Mouse (Mus musculus): ENCODE measurements at regions not wholly inside any gene's neighbourhood (a gene's known extent, or its start where the extent isn't known, plus 50 kb on each side); places are given as distances from the start of the nearest gene placed in this dataset.

- Histone ChIP-seq H3K4me1 (no peaks in the 10 kb centered on the region), H3K4me3 (replicated peaks) (no peak overlapping the region), H3K36me3 (no peaks in the 10 kb centered on the region), H3K4me2 (no peak overlapping the region), H3K9me3 (replicated peaks) (no peaks in the 10 kb centered on the region), H3K27ac (replicated peaks) (no peak overlapping the region), H3K9ac (replicated peaks) (no peak overlapping the region), H3K27me3 (replicated peaks) (no peaks in the 10 kb centered on the region)
- WGBS, result 41% methylated on average over 5 of the region's 5 CpGs
- ATAC-seq (ENCODE audit: low FRiP score), result no peak
Measured at GRCm38 (mm10) chr6:31273816-31274215, 124.7 kb upstream of the Mkln1 start.

GRCm38 (mm10) chr6:31274236-31274635 is 124.3 kb upstream of the Mkln1 start:
- no peak overlapping the region for H3K9ac ChIP-seq (replicated peaks)
- ATAC-seq (ENCODE audit: low FRiP score), result no peak
- no peaks in the 10 kb centered on the region for H3K4me1 ChIP-seq
- no peak overlapping the region for H3K27ac ChIP-seq (replicated peaks)
- no peaks in the 10 kb centered on the region for H3K36me3 ChIP-seq
- no peaks in the 10 kb centered on the region for H3K27me3 ChIP-seq (replicated peaks)
- no peaks in the 10 kb centered on the region for H3K9me3 ChIP-seq (replicated peaks)
- no peak overlapping the region for H3K4me2 ChIP-seq
- 29% methylated on average over 11 of the region's 11 CpGs for WGBS
- H3K4me3 ChIP-seq (replicated peaks), result no peak overlapping the region

- H3K27me3 ChIP-seq (replicated peaks), result no peaks in the 10 kb centered on the region
- H3K9me3 ChIP-seq (replicated peaks), result no peaks in the 10 kb centered on the region
- no peak overlapping the region for H3K27ac ChIP-seq (replicated peaks)
- H3K4me3 ChIP-seq (replicated peaks), result no peak overlapping the region
- no peak overlapping the region for H3K9ac ChIP-seq (replicated peaks)
- no peak for ATAC-seq (ENCODE audit: low FRiP score)
- no peaks in the 10 kb centered on the region for H3K4me1 ChIP-seq
- H3K36me3 ChIP-seq, result no peaks in the 10 kb centered on the region
- H3K4me2 ChIP-seq, result no peak overlapping the region
- 42% methylated on average over 9 of the region's 9 CpGs for WGBS
Measured at GRCm38 (mm10) chr6:31277792-31278191, 120.7 kb upstream of the Mkln1 start.

GRCm38 (mm10) chr6:31283973-31284372 is 114.6 kb upstream of the Mkln1 start:
- H3K27me3 ChIP-seq (replicated peaks), result no peaks in the 10 kb centered on the region

DNA sequence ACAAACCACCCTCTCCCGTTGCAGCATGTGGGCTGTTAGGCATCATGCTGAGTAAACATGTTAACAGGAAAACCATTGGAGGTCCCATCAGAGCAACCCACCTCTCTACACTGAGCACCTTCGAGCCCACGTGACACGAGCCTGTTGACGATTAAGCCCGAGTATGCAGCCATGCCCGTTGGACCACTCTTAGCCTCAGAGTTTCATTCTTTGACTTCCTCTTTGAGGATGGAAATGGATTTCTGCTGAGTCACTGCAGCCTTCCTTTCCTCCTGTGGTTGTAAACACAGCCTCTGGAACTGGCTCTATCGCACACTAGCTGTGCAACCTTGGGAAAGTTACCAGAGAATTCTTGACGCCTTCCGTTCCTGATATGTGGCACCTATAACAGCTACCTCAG is 114.1 kb upstream of the Mkln1 start:
- no peak overlapping the region for H3K27ac ChIP-seq (replicated peaks)
- no peak; the same call in 1 of the 2 replicates for ATAC-seq (ENCODE audit: low FRiP score)
- peaks cover 15% of the 10 kb centered on the region for H3K4me1 ChIP-seq
- H3K4me2 ChIP-seq, result no peak overlapping the region
- H3K36me3 ChIP-seq, result no peaks in the 10 kb centered on the region
- WGBS, result 88% methylated on average over 10 of the region's 10 CpGs
- H3K4me3 ChIP-seq (replicated peaks), result no peak overlapping the region
- no peak overlapping the region for H3K9ac ChIP-seq (replicated peaks)
- H3K27me3 ChIP-seq (replicated peaks), result no peaks in the 10 kb centered on the region
- H3K9me3 ChIP-seq (replicated peaks), result no peaks in the 10 kb centered on the region

More at GRCm38 (mm10) chr6:31283973-31284372, 114.6 kb upstream of the Mkln1 start:
- Histone ChIP-seq H3K4me2 (no peak overlapping the region), H3K4me3 (replicated peaks) (no peak overlapping the region), H3K36me3 (no peaks in the 10 kb centered on the region), H3K4me1 (peaks cover 12% of the 10 kb centered on the region), H3K9ac (replicated peaks) (no peak overlapping the region), H3K9me3 (replicated peaks) (no peaks in the 10 kb centered on the region), H3K27ac (replicated peaks) (no peak overlapping the region)
- 42% methylated on average over 8 of the region's 8 CpGs for whole genome bisulfite sequencing
- no peak for ATAC-seq (ENCODE audit: low FRiP score)

DNA sequence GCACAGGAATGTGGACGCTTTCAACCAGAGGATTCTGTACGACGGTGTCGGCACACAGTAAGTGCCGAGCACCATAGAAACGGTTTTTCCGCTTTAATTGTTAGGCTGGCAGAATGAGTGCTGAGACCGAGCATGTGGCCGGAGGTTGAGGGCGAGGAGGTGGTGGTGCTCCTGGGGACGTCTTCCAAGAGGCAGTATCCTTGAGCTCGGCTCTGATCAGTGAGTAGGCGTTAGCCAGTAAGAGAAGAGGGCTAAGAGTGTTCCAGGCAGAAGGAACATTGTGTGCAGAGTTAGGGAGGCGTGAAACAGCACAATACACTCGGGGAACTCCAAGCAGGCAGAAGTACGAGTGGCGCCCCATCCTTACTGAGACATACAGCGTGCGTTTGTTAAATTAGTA is 113.5 kb upstream of the Mkln1 start:
- no peaks in the 10 kb centered on the region for H3K27me3 ChIP-seq (replicated peaks)
- no peak overlapping the region for H3K4me2 ChIP-seq
- WGBS, result 74% methylated on average over 19 of the region's 19 CpGs
- no peak overlapping the region for H3K27ac ChIP-seq (replicated peaks)
- H3K9ac ChIP-seq (replicated peaks), result no peak overlapping the region
- H3K9me3 ChIP-seq (replicated peaks), result no peaks in the 10 kb centered on the region
- no peaks in the 10 kb centered on the region for H3K36me3 ChIP-seq
- ATAC-seq (ENCODE audit: low FRiP score), result no peak
- no peak overlapping the region for H3K4me3 ChIP-seq (replicated peaks)
- H3K4me1 ChIP-seq, result peaks cover 15% of the 10 kb centered on the region

DNA sequence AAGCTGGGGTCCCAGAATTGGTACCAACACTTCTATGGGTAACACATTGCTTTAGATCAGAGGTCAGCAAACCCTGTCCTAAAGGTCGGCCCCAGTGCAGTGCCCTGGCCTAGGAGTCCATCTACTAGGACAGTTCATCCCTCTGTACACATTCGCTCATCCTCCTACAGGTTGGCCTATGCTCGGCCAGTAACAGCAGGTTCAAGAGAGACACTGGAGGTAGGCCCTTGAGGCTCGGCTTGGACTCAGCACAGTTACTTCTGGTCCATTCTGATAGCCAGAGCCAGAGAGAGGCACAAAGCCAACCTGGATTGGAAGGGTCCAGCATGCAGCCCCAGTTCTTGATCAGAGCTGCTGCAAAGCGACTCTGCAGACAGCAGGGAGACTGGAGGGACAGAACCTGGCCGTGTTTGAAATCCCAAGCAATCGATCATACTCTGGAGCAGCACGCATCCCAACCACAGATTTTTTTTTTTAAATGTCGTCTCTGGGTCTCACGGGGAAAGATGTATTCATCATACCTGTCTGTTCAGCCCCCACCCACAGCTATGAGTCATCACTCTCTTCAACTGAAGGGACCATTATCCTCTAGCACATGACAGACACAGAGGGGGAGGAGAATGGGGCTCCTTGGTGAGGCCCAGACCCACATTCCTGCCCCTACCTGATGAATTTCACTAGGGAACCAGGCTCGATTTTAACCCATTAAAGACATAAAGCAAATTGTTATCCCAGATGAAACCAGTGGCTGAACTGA is 112.4 kb upstream of the Mkln1 start:
- ATAC-seq (ENCODE audit: low FRiP score), result no peak
- H3K9ac ChIP-seq (replicated peaks), result no peak overlapping the region
- H3K36me3 ChIP-seq, result no peaks in the 10 kb centered on the region
- H3K9me3 ChIP-seq (replicated peaks), result no peaks in the 10 kb centered on the region
- no peak overlapping the region for H3K27ac ChIP-seq (replicated peaks)
- no peak overlapping the region for H3K4me3 ChIP-seq (replicated peaks)
- peaks cover 15% of the 10 kb centered on the region for H3K4me1 ChIP-seq
- WGBS, result 87% methylated on average over 11 of the region's 11 CpGs
- no peaks in the 10 kb centered on the region for H3K27me3 ChIP-seq (replicated peaks)
- no peak overlapping the region for H3K4me2 ChIP-seq

DNA sequence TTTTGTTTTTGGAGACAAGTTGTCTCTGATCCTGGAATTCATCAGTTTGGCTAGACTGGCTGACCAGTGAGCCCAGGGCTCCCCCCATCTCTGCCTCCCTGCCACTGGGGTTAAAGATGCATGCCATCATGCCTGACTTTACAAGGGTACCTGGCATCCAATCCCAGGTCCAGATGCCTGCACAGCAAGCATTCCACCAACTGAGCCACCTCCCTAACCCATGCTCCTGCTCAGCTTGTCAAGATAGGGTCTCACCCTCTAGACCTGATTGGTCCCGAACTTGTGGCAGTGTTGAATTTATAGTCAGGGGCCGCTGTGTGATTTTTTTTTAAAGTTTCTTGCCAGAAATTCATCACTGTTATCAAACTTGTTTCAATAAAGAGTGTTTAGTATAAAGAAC is 111.4 kb upstream of the Mkln1 start:
- H3K9me3 ChIP-seq (replicated peaks), result no peaks in the 10 kb centered on the region
- WGBS, result 93% methylated on average over 2 of the region's 2 CpGs
- H3K9ac ChIP-seq (replicated peaks), result no peak overlapping the region
- no peak overlapping the region for H3K4me2 ChIP-seq
- peaks cover 15% of the 10 kb centered on the region for H3K4me1 ChIP-seq
- no peaks in the 10 kb centered on the region for H3K36me3 ChIP-seq
- no peak for ATAC-seq (ENCODE audit: low FRiP score)
- no peaks in the 10 kb centered on the region for H3K27me3 ChIP-seq (replicated peaks)
- H3K4me3 ChIP-seq (replicated peaks), result no peak overlapping the region
- H3K27ac ChIP-seq (replicated peaks), result no peak overlapping the region

- Histone ChIP-seq H3K36me3 (no peaks in the 10 kb centered on the region), H3K9me3 (replicated peaks) (no peaks in the 10 kb centered on the region), H3K27ac (replicated peaks) (no peak overlapping the region), H3K4me1 (peaks cover 15% of the 10 kb centered on the region), H3K27me3 (replicated peaks) (no peaks in the 10 kb centered on the region), H3K4me2 (no peak overlapping the region), H3K9ac (replicated peaks) (no peak overlapping the region), H3K4me3 (replicated peaks) (no peak overlapping the region)
- WGBS, result 75% methylated on average over 7 of the region's 7 CpGs
- ATAC-seq (ENCODE audit: low FRiP score), result no peak
Measured at GRCm38 (mm10) chr6:31287686-31288085, 110.8 kb upstream of the Mkln1 start.

DNA sequence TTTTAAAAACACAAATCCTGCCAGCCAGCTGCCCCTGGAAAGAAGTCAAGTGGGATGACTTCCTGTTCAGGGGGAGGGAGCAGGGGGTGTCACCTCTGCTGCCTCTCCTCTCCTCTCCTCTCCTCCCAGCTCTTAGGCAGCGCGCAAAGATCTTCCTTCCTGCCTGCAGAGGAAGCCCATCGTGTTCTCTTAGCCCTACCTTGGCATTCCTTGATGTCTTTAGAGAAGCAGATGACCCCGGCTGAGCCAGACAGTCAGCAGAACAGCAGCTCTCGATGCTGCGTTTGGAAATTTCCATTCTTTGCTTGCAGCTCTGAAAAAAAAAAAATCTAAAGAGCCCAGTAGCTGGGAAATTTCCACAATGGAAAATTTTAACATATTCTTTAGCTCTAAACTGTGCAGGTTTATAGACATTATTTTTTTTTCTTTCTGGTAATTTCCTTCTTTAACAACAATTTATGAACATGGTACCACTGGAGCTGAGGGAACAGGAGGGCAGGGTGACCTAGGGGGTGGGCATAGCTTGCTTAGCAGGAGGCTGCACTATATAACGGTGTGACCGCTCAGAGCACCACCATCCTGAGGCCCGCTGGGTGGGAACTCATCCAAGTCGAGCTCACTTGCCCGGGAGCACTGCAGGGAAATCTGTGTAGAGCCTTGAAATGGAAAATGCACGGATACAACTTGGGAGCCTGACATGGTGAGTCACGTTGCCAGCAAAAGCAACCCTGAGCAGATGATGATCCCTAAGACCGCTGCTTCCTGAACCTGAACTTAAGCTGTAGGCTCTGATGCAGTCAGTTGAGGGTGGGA is 109.9 kb upstream of the Mkln1 start:
- WGBS, result 47% methylated on average over 14 of the region's 14 CpGs
- no peak for ATAC-seq (ENCODE audit: low FRiP score)
- H3K9me3 ChIP-seq (replicated peaks), result no peaks in the 10 kb centered on the region

GRCm38 (mm10) chr6:31289234-31289486 is 109.4 kb upstream of the Mkln1 start:
- Histone ChIP-seq H3K9me3 (replicated peaks) (no peaks in the 10 kb centered on the region), H3K9ac (replicated peaks) (no peak overlapping the region), H3K4me1 (peaks cover 9% of the 10 kb centered on the region), H3K27ac (replicated peaks) (no peak overlapping the region), H3K36me3 (no peaks in the 10 kb centered on the region), H3K4me2 (no peak overlapping the region), H3K27me3 (replicated peaks) (no peaks in the 10 kb centered on the region), H3K4me3 (replicated peaks) (no peak overlapping the region)
- WGBS, result 94% methylated on average over 4 of the region's 4 CpGs
- no peak for ATAC-seq (ENCODE audit: low FRiP score)

More for the DNA sequence above, 109.9 kb upstream of the Mkln1 start:
- Histone ChIP-seq H3K4me2 (no peak overlapping the region), H3K36me3 (no peaks in the 10 kb centered on the region), H3K9ac (replicated peaks) (no peak overlapping the region), H3K4me1 (peaks cover 14% of the 10 kb centered on the region), H3K27ac (replicated peaks) (no peak overlapping the region), H3K27me3 (replicated peaks) (no peaks in the 10 kb centered on the region), H3K4me3 (replicated peaks) (no peak overlapping the region)

- no peak for ATAC-seq (ENCODE audit: low FRiP score)
- no peaks in the 10 kb centered on the region for H3K9me3 ChIP-seq (replicated peaks)
- H3K9ac ChIP-seq (replicated peaks), result no peak overlapping the region
- H3K36me3 ChIP-seq, result no peaks in the 10 kb centered on the region
- no peak overlapping the region for H3K4me3 ChIP-seq (replicated peaks)
- no peak overlapping the region for H3K27ac ChIP-seq (replicated peaks)
- no peaks in the 10 kb centered on the region for H3K27me3 ChIP-seq (replicated peaks)
- WGBS, result 89% methylated on average over 7 of the region's 7 CpGs
- no peak overlapping the region for H3K4me2 ChIP-seq
- peaks cover 9% of the 10 kb centered on the region for H3K4me1 ChIP-seq
Measured at GRCm38 (mm10) chr6:31292081-31292480, 106.5 kb upstream of the Mkln1 start.

Measured in neural tube, embryonic 15.5 days (tissue).